Mouse (Mus musculus) layer of hippocampus, postnatal 10 days (tissue): ENCODE measurements around the gene Vpreb3. TPM values are rescaled to one million over a fixed set of nuclear protein-coding genes. Genes with fewer than 3 reads are reported as not detected.

Experiments
- DNase-seq, 2 experiments: peaks; one replicate each; pipeline ENCODE4 v3.0.0; 2021; ENCODE audit warnings: low spot score in 2 of 2
- long read RNA-seq: library from polyadenylated mRNA; stranded (forward); transcript quantifications from one replicate; pipeline ENCODE4 v2.0.0, GENCODE M21; 2023
- total RNA-seq, 2 experiments: library from RNA; stranded (reverse); gene quantifications; 2 replicates each; pipeline ENCODE4 v1.2.3; 2021

The Vpreb3 gene
- not detected for total RNA-seq
- long read RNA-seq, result 0 reads

DNA sequence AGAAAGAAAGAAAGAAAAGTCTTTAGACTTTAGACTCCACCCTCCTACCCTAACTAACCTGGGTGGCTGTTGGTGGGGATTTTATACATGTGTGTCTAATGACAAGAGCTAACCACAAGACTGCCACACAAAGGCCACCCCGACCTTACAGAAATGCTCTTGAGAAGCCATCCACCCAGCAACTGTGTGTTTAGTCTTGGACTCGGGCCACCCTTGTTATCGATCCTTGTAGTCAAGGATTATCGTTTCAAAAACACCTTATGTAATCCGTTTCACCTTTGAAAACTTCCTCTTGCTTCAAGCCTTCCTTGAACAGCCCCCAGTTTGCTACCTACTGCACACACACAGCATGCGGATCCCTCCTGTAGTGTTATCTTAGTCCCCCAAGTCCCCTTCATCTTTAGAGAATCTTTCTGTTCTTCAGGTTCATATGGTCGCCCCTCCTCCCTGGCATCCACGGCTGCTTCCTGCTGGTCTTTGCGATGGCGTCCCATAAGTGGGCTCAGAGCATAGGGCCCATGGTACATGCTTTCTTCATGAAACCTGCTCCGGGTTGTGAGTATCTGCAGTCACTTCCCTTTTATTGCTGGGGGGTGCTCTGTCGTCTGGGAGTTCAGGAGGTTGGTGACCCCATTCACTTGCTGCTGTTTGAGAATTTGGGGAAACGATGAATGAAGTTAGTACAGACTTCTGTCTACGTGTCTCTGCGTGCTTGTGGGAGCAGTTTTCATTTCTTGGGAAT is at the start of gene Vpreb3:
TSS of gene Vpreb3 (plus strand) at position 322 of the 742 bp plus-strand sequence.
- no peak for DNase-seq

DNA sequence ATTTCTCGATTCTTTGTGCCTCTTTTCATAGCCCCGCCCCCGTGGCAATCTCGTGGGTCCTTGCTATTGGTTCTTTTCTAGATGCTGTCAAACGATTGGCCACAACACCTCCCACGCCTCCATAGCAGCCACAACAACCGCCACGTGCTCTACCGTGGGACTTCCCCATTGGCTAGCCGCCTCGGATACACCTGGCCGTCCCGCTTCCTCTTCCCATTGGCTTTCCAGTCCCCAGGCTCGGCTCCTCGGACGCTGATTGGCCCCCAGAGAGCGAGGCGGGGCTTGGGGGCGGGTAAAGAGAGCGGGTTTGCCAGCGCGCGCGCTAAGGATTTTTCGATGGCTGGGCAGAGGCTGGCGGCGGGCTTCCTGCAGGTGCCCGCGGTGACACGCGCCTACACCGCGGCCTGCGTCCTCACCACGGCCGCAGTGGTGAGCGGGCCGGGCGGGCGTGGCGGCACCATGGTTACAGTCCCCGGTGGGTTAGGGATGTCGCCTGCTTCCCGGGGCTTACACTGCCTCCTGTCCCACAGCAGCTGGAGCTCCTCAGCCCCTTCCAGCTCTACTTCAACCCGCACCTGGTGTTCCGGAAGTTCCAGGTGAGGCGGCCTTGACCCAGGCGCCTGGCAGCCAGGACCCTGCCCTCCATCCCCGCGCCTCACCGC is 49.6 kb upstream of the Vpreb3 start, which contains the start of gene Derl3:
TSS of gene Derl3 (plus strand) at position 325 of the 662 bp plus-strand sequence.
- peak; percentile 93 to 95 for DNase-seq

DNA sequence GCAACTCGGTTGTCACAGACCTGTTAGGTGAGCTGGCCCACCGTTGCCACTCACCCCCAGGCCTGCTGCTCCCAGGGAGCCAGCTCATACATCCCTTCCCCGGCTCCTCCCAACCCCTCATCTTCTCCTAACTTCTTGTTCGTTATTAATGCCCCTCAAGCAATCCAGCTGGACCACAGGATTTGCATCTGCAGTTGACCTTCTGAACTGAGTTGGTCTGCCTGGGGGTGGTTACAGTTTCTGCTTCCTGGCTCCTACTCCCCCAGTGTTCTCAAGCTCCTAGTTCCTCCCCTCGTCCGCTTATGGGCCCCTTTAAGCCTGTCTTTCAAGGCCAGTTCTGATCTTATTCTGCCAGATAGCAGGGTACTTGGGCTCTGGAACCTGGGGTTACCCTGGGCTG is 48.3 kb upstream of the Vpreb3 start:
- DNase-seq, result no peak

DNA sequence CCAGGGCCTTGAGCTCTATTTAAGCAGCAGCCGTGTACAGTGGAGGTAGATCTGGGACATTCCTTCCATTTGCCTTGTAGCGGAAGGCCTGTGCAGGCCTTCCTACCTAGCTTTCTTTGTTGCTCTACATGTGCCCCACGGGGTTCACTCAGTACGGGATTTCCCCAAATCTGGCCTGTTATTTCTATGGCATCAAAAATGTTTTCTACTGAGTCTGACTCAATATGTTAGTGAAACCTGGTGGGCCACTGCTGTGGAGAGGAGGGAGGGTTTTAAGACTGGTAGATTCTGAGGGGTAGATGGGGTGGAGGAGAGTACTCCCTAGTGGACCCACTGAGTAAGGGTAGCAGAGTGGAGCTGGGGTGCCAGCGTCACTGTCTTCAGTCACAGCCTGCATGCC is 47.1 kb upstream of the Vpreb3 start:
- no peak for DNase-seq

DNA sequence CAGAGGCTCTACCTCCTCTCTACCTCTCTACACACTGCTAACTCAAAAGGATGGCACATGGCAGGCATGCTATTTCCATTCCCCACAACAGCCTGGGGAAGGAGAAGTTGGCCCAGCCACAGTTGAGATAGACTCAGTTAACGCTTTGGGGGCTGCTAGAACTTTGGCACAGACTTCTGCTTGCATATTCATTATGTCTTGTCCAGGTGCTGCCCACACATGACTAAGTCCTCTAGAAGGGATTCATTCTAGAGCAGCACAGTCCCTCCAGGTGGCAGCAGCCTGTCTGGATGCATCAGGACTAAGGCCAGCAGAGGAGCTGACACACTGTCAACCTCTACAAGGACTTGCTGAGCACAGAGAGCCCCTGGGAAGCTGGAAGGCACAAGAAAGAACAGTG is 46.6 kb upstream of the Vpreb3 start:
- peak in 1 of 2 experiments; percentile 29 for DNase-seq

DNA sequence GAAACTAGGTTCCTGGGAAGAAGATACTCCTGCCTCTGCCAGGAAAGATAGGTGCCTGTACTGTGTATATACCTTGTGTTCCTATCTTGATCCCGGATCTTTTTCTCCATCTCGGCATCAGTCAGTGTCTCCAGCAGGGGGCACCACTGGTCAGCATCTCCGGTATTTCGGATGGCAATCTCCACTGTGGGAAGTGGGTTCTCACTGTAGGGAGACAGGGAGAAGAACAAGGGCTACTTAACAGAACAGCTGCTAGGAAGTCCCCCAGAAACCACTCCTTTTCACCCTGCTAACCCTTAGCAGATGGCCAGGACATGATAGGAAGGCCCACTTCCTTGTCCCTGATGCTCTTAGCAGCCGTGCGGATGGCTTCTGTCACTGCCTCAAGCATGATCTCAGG is 45.5 kb upstream of the Vpreb3 start:
- DNase-seq, result peak; percentile 81 to 83

DNA sequence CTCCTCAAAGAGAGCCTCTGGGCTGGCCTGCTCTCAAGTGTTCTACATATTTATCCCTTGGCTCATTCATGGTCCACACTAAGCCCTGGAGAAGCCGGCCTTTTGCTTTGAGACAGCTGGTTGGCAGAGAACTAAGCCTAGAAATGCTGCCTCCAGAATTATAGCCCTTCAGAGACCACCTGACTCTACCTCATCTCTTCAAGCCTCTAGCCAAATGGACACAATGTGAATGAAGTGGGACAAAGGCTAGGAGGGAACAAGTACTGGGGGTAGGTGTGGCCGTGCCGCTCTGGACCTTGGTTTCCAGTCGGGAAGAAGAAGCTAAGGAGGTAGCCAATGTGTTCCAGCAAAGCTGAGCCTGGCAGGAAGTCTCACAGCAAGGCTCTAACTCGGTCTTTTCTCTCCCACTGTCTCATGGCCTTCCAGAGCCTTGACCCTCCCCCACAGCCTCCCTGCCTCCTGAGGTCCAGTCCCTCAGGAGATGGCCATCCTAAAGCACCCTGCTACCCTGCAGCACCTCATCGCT is 44.8 kb upstream of the Vpreb3 start:
- no peak for DNase-seq

DNA sequence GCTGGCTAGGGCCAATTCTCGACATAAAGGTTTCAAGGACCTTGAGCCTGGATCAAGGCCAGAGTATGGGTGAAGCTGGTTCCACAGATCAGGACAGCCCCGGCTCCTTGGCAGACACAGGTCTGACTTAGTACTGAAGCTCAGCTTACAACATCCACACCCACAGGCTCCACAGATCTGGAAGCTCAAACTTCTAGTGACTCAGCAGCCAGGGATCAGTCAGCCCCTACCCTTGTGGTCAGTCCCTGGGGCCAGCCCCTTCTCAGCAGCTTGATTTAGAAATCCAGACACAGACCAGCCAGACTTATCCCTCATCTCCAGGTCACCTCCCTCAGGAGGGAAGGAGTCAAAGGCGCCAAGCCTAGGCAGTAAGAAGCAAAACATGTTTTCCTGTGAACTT is 44.0 kb upstream of the Vpreb3 start:
- DNase-seq, result no peak

DNA sequence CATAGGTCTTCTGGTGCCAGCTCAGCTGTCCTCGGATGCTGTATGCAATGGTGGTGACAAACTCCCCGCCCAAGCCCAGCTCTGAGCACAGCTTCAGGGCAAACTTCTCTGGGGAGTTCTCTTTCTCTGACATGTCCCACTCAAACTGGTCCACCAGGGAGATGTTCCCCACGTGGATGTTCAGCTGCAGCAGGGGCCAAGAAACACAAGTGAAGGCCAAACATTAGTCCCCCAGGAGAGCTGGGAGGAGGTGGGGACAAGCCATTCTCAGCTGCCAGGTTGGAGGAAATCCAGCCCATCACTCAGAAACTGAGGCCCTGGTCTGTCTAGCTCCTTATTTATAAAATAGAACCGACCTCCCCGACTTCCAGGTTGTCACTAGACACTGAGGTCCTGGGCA is 38.5 kb upstream of the Vpreb3 start:
- no peak for DNase-seq

DNA sequence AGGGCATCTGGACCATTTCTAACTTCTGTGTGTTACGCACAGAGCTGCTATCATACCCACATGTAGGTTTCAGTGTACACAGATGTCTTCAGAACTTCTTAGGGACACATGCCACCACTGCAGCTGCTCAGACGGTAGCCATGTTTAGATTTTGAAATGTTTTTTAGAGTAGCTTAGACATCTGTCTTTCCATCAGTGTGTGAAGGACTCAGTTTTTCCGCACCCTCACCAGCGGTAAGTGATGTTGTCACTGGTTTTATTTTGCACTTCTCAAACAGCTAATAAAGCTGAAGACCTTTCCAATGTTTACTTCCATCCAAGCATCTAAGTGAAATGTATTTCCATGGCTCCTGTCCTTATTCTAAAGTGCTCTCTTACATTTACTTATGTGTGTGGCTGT is 36.0 kb upstream of the Vpreb3 start:
- no peak for DNase-seq

DNA sequence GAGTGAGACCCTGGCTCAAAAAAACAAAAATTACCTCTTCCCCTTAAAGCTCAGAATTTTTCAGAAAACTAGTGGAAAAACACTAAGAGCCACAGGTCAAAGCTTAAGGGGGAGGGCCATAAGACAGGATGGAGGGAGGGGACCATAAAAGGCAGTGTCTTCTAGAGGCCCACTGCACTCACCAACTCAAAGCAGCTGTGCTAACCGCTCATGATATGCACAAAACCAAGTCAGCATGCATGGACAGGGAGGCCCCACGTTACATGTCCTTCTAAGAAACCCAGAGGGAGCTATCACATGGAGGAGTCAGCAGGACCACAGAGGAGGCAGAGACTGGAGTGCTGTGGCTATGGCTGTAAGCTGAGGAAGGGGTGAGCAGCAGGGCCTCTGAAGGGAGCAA is 32.2 kb upstream of the Vpreb3 start:
- DNase-seq, result no peak

DNA sequence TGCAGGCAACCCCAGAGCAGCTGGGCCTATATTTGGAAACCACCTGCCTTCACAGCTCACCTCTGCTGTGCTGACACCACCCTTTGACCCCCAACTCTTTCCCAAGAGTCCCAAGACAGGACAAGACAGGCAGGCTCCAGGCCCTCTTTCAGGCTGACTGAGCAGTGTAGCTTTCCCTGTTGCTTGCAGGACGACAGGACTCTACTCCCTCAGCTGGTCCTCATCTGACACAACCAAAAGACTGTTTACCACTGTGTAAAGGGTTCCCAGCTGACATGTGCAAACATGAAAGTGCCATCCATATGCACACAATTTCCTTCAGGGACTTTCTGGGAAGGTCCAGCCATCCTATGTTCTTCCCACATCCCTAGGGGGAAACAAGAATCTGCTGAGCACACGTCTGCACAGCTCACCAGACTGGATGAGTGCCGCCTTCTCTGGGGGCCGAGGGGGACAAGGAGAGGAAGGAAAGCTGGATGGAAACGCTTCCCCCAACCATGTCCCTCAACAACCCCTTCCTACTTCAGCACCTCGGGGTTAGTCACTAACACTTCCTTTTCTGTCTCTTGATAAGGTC is 29.8 kb upstream of the Vpreb3 start:
- DNase-seq, result no peak

DNA sequence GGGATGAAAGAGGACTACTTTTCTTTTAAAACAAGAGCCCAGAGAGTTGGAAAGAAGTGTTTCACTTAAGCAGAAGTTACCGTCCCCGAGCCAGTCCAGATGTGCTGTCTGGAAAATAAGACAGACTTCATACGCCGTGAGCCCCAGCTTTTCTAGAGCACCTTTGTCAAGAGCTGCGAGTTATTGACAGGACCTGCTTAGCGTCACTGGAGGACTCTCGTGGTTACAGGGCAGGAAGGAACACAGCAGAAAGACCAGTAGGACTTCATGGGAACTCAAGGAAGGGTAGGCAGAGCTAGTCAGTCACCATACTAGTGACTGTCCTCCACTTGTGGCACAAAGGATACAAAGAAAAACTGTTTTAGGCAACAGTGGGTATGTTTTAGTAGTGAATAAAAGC is 27.3 kb upstream of the Vpreb3 start:
- no peak for DNase-seq

DNA sequence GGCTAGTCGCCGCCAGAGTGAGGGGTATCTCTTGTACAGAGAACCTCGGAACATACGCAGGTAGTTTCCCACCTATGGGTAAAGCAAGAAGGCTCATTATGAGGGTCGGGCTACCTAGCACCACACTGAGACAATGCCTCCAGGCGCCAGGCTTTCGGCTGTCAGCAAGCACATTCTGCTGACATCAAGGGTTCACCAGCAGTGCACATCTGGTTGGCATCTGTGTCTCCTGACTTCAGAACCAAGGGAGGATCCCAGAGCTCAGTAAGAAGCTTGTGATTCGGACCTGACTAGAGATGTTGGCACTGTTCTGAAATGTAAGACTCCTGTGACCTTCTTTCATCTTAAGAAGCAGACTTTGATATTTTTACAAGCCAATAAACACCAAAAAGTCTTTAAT is 26.0 kb upstream of the Vpreb3 start:
- DNase-seq, result no peak

DNA sequence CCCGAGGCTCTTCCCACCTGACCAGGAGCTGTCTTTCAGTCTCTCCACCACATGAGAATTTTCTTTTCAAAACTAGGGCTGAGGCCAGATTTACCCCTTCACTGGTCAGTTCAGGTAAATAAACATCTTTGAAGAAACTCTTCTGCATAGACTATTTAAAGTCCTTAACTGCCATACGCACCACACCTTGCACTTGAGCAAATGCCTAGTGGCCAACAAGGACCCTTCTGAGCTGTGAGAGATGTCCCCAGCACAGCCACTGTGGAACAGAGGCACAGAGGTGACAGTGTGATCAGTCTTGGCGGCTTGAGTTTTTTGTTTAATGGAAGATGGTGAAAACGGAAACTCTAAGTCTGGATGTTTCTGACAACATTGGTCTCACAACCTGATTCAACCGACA is 23.8 kb upstream of the Vpreb3 start:
- DNase-seq, result no peak

DNA sequence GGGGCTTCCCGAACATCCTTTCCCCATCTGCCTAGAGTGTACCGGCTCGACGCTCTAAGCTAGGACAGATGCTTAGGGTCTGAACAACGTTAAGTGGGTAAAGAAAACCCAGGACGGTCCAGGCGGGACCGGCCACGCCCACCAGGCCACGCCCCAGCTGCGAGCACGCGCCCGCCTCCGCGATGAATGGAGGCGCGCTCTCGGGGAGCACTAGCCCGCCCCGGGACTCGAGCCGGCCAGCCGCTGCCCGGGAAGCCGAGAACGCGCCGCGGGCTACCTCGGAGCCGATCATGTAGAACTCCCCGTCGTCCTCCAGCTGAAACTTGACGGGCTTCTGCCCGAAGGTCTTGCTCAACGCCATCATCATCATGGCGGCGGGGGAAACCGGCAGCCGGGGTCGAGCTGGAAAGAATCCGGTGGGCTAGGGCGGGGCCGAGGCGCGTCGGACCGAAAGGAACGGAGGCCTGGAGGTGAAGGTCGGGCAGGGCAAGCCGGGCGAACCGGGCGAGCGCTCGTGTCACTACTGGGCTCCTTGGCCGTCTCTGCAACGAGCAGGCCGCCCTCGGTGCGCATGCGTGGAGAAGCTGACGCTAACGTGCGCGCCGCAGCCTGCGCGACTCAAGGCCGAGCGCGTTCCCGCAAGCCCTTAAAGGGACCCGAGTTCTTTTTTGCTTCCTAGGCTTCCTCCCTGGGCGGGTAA is 21.7 kb upstream of the Vpreb3 start, which contains the start of gene Smarcb1:
TSS of gene Smarcb1 (minus strand) at position 592 of the 700 bp plus-strand sequence.
- DNase-seq, result peak; percentile 95 to 97

DNA sequence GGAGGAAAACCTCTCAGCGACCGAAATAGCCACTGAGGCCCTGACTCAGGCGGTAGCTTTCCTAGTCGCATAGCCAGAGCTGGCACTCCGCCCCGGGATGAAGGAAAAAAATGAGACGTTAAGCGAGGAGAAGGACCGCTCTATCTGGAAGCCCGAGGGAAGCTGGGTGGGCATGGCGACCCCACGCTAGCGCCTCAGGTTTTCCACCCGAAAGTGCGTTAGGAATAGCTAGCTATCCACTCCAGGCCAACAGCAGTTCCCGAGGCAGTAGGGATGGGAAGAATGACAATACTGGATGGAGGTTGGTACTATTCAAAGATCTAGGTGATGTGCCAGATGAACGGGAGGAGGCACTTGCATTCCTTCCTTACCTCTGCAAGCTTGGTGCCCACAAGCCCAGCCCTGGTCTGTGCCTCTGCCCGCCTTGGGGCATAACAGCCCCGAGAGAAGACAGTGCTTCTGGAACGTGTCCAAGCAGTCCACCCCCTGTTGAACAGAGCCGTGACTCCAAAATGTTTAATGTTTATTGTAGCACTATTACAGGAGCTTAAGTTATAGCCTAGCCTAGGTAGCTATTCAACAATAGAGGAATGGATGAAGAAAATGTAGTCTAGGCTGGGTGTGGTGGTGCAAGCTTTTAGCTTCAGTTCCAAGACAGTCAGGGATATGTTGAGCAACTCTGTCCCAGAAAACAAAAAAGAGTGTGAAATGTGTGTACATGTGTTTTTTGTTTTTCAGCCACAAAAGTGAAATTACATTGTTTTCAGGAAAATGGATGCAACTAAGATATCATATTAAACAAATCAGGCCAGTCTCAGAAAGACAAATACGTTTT is 20.9 kb upstream of the Vpreb3 start:
- DNase-seq, result peak in 1 of 2 experiments; percentile 25

DNA sequence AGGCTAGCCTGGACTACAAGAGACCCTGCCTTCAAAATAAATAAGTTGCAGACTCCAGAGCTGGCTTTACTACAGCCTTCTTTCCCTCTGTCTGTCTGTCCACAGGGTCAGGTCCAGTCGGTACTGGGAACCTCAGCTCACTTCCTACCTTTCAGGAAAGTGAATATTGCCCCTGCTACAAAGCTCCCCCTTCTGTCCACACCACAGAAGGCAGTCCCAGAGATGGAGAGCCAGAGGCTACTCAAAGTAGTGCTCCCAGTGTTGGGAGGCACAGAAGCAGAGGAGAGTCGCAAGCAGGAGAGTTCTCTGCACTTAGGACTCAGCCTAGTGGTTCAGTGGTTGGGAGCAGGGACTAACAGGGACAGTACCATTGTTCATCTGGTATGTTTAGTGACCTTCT is 18.5 kb upstream of the Vpreb3 start:
- DNase-seq, result no peak

DNA sequence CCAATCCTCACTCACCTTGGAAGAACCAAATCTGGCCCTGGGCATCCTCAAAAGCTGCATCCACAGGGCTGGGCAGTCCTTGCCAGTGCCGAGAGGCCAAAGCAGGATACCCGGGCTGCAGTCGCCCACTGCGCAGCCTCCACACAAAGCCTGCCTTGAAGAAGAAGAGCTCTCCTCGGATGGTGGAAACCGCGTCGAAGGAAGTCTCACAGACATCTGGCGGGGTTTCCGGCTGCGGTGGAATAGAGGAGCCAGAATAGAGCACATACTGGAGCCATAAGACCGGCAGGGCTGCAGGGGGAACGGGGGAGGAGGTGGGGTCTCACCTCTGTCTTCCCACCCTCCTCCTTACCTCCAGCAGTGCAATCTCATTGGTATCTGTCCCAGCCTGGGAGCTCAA is 16.5 kb upstream of the Vpreb3 start:
- DNase-seq, result no peak

DNA sequence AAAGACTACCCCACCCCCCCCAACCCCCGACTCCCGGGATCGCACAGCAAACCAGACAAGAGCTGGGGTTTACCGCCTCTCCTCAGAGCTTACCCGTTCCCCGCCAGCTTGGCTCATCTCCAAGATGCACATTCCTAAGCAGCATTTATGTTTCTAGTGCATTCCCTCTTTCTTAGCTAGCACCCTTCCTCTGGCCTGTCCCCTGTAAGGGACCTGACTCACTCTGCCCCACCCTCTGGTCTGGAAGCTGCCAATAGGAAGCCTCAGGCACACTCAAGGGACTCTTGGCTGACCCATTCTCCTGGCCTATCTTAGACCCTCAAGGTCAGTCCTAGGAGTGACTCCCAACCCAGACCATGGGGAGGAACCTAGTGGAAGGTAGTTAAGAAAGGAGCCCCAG is 12.6 kb upstream of the Vpreb3 start:
- no peak for DNase-seq

DNA sequence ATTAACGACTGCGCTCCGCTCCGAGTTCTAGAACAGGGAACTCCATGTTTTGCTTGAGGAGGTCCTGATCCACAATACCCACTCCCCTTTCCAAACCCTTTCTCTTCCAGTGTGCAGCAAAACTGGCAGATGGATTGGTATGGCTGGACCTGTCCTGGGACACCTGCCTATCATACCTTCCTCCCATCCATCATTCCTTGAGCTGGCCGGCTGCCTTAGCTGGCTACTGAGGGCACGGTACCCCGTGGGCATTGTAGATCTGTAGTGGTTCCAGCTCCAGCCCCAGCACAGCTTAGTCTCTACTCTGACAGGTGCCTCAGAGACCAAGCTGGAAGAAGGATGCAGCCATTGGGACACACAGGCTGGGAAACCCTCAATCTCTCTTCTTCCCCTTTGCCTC is 11.5 kb upstream of the Vpreb3 start:
- no peak for DNase-seq
